Mouse (Mus musculus) left cerebral cortex, postnatal 14 days (tissue): ENCODE measurements around the gene Sfxn5. TPM values are rescaled to one million over a fixed set of nuclear protein-coding genes. Genes with fewer than 3 reads are reported as not detected.

Experiments used
- DNase-seq, 2 experiments: peaks; one replicate each; pipeline ENCODE4 v3.0.0; 2021 to 2022; ENCODE audit warnings: low spot score in 2 of 2, mixed read lengths in 1 of 2
- intact Hi-C: fragments of 180-260 bp; cut with DNase I; formaldehyde crosslinking; loops from one replicate; pipeline ENCODE4 v1.15.1; 2025
- total RNA-seq, 2 experiments: library from RNA; stranded (reverse); gene quantifications; 2 replicates each; pipeline ENCODE4 v1.2.3; 2021

Sfxn5 gene
- total RNA-seq, 2 experiments from 2014 or later = 162 to 165 TPM

DNA sequence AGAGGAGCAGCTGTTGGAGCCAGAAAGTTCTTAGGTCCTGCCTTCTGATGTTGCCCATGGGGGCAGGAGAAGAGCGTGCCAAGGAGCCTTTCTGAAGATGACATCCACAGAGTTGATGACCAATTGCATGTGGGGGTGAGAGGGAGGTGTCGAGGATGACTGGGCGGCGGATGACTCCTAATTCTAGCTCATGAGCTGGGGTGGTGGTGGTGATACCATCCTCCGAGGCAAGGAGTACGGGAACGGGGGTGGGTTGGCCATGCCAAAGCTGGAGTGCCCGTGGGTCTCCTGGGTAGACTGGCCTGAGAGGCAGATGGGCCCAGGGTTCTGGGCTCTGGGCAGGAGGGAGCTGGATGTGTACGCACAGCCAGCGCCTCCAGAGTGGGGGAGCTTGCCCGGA is 113.5 kb downstream of the Sfxn5 start:
- DNase-seq = no peak
- intact Hi-C loops = no loop called here

DNA sequence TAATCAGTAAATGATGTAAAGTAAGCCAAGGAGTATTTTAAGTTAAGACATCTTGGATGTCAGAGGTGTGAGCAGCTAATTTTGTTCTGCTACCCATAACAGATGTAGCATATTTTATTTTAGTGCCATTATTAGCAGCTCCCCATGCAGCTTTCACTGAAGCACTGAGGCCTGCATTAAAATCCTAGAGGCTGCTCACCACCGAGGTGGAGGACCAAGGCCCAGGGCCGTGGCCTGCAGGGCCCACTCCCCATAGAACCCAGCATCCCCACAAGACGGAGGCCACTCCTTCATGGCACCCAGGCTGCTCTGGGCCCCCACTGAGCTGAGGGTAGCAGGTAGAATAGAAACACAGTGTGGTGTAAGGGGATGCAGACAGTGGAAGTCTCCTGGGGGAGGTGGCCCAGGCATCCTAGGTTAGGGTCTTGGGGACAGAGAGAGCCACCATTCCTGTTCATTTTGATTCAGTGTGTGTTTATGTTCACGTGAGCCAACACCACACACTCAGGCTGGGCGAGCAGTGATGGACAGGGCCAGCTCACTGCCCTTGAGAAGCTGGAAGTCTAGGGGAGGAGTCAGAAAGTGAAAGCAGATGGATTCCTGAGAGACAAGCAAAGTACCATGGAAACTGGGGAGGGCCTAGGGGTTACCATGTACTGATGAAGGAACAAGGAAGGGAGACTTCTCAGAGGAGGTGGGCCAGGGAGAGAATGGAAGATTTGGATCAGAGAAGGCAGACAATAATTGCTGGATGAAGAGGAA is 114.4 kb downstream of the Sfxn5 start:
- intact Hi-C loops = no loop called here
- peak; percentile 30 to 36 for DNase-seq

DNA sequence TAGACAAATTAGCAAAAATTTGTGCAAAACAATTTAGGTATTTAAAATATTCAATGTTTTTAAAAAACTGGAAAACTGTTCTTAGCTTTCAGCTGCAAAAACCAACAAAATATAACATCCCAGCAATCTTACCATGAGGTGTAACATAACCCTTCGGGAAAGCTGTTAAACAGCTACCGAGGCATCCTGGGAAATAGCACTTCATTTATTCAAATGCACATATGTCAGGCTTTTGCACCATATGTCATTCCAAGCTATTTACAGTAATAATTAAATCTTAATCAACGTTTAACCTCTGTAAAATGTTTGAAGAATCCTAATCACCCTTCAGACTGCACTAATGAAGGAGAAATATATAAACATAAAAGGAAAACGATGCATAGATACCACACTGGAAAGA is 115.0 kb downstream of the Sfxn5 start:
- intact Hi-C loops = no loop called here
- peak; percentile 28 to 51 for DNase-seq

DNA sequence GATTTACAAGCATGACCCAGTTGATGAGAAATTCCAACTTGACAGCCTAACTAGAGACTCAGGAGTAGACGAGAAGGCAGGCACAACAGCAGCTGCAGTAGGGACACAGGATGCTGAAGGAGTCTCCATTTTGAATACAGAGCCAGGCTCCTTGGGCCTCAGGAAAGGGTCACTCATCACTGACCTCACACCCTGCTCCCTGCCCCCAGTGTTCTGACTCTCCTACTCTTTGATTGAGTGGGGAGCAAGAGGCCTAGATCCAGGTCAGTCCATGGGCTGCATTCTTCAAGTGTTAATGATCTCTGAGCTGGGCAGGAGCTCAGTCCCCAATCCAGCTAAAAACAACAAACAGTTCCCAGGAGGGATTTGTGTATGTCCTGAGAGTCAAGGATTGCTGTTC is 122.5 kb downstream of the Sfxn5 start:
- intact Hi-C loops = no loop called here
- DNase-seq = no peak

DNA sequence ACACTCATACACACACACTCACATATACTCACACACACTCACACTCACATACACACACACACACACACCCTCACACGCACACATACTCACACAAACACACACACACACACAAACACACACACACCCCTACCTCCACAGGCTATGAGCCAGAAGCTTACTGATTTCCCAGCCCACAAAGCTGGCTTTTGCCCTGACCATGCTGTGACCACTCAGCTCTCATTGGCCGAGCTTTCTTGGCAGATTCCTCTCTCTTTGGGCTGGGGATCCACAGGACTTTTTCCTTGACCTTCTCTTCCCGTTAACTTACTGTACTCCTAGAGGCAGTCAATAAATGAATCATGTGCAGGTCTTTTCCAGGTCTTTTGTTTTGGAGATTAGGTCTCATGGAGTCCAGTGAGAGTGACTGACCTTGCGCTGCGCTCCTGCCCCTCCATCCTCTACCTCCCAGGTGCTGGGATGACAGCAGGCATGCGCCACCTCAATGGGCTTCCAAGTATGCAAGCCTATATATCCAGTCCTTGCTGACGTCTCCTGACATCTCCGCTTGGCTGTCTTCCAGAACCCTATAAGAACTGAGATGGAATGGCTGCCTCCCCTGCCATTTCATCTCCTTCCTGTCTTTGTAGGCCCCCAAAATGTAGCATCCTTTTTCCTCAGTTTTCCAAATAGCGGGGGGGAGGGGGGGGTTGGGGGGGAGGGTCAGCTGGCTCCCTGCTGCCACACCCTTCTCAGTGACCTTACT is 123.8 kb downstream of the Sfxn5 start:
- intact Hi-C loops = no loop called here

DNA sequence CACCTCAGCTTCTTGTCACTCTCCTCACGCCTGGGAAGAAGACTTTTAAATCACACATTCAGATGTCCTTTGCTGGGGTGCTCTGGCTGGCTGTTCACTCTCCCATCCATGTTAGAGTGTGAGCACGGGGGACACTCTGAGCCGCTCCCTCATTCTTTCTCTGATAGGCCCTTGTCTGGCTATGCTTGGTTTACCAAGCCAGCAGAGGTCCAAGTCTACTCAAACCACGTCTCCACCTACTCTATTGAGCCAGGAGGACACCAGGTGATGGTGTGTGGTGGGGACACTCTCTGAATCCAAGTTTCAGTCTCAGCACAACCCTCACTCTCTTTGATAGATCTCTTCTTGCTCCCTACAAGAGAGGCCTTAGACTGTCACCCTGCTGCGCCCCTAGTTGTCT is 125.9 kb downstream of the Sfxn5 start:
- no peak for DNase-seq
- intact Hi-C loops = no loop called here

More for the DNA sequence above, 123.8 kb downstream of the Sfxn5 start:
- DNase-seq = no peak

DNA sequence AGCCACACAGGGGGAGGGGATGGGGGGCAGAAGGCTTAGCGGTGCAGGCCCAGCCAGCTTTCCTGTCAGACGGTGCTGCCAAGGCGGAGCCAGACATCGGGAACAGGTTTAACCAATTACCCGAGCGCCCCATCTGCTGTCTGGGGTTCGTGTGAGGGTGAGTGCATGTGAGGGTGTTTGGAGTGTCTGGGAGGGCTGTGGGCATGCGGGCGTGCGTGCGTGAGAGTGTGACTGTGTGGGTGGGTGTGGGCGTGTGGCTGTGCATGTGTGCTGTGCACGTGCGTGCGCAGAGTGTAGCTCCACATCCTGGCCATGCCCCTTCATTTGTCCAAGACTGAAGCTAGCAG is 126.3 kb downstream of the Sfxn5 start:
- peak; percentile 51 to 67 for DNase-seq
- intact Hi-C loops = no loop called here

DNA sequence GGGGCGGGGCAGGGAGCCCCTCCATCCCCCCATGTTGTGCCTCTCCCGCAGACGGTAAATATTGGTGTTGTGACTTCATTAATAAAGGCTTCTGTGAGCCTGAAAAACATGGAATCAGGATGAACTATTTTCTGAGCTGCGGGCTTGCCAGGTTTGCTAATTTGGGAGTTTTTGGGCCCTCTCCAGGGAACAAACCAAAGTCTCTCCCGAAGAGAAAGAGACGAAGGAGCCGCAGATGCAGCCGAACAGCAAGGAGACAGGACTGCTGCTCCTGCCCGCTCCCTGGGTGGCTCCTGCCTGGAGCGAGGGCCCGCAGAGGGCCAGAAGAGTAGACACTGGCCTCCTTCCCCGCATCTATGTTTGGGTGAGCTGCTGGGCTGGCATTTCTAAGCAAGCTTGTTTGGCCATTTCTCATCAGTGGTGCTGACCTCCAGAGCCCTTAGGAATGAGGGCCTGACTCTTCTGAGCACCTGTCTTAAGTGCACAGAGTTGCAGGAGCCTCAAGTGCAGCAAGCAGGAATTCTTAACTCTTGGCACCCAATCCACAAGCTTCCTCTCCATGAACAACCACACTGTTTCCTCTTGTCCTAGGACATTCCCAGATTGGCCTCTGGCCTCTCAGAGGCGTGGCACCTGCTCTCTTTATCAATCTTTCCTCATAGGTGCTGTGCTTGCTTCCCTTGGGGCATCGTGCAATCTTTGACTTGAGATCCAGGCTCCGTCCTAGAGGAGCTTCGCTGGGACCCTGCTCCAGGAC is 126.9 kb downstream of the Sfxn5 start:
- intact Hi-C loops = no loop called here
- peak; percentile 61 to 65 for DNase-seq

DNA sequence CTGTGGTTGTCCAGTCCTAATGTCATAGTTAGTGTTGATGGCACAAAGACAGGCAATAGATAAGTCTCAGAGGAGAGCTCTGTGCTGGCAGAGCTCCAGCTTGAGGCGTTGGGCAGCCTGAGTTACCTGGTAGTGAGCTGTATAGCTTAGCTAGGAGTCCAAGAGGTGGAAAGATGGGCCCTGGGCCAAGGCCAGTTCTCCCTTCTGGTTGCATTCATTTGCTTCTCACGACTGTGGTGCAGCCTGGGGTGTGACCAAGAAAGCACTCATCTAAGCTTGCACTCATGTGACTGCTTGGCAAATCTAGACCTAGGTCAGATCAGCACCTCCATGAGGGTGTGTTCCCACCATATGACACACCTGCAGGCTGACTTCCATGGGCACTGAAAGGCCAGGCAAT is 135.3 kb downstream of the Sfxn5 start:
- DNase-seq = no peak
- intact Hi-C loops = no loop called here

DNA sequence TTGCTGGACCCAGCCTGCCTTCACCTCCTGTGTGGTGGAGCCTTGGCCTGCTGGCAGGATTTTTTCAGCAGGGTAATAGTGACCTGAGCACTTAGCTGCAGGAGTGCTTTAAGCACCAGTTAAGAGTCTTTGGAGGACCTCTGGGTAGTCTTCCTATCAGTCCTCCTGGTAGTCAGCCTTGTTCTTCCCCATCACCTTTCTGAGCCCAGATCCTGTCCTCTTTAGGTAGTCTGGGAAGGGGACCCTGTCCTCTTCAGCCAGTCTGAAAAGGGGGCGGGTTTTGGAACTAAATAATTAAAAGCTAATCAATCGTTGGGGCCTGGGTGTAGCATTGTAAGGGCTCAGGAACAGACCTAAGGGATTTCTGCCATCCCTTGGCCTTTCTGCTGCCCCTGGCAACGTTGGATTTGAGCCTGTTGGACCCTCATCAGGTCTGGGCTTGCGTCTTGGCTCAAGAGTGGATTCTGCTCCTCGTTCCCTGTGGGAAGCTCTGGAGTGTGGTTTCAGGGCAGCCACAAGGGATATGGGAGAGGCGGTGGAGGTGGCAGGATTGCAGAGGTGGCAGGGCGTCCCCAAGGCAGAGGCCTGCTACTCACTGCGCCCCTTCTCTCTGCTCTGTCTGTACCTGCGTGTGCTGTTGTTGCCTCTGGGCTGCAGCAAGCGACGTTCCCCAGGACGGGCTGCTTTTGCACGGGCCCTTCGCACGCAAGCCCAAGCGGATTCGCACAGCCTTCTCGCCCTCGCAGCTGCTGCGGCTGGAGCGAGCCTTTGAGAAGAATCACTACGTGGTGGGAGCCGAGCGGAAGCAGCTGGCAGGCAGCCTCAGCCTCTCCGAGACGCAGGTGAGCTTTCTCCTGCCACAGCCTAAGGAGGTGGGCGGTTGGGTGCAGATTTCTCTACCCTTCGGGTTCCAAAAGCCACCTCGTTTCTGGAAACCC is 139.6 kb downstream of the Sfxn5 start:
- no peak for DNase-seq
- intact Hi-C loops = no loop called here

DNA sequence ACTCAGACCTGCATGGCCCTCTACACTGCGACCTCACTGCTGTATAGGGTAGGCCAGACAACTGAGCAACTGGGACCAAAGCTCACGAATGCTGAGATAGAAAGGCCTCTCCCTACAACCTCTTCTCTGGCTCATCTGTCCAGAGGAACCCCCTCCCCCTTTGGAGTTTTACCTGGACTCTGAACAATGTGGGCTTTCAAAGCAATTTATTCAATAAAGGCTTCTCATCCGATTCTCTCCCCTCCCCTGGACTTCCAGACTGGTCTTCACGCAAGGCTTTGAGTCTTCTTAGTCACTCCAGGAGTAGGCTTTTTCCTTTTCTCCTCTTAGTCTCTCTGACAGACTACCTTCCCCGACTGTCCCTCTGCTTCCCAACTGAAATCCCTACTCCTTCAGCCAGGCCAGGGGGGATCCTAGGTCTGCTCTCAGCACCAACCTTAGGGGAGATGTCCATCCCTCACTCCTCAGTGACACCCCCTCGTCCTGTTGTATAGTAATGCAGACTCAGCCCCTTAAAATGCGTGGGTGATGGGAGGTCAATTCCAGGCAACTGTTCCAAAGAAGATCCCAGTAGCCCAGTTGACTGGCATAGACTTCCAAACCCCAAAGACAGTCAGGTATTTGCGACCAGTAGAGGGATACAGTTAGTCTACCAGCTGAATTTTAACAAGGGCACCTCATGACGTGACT is 141.3 kb downstream of the Sfxn5 start:
- no peak for DNase-seq
- intact Hi-C loops = no loop called here

DNA sequence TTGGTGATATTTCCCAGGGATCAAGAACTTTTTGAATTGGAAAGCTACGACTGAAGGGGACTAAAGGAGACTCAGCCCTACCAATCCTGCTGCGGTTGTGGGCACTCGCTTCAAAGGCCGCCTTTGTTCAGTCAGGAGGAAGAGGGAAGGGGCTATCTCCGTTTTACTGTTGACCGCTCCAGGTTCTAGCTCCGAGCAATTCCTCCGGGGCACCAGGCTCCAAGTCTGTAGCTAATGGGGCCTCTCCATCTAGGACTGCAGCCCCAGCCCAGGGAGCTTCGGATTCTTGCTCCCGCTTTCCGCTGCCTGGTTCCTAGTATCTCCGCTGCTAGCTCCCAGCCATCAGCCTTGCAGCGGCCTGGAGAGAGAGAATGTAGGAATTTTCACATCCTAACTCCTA is 142.6 kb downstream of the Sfxn5 start:
- DNase-seq = no peak
- intact Hi-C loops = no loop called here

DNA sequence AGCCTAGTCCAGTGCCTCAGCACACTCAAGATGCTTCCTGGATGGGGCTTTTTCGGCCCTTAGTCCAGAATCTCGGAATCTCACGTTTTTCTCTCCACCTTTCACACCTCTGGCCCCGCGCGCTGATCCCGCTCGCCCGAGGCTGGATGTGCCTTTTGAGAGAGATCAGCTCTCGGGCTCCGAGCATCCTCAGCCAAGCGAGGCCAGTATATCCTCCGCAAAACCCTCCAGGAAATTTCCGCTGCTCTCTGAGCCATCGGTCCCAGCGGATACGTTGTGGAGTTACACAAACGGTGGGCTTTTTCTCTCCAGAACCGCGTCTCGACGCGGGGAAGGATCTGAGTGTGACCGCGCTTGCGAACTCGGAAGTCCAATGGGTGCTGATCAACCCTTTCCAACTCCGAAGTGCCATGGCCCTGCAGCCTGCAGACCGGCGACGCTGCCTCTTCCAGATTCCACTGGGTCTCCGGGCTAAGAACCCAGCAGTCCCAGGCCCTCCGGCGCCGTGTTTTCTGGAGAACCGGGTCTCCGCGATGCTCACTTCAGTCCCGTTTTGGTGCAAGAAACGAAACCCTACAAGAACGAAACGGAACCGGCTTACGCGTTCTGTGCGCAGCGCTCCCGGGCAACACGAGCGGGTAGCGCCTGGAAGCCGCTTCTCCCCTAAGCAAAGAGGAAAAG is 143.2 kb downstream of the Sfxn5 start:
- intact Hi-C loops = no loop called here
- DNase-seq = peak; percentile 49 to 57

DNA sequence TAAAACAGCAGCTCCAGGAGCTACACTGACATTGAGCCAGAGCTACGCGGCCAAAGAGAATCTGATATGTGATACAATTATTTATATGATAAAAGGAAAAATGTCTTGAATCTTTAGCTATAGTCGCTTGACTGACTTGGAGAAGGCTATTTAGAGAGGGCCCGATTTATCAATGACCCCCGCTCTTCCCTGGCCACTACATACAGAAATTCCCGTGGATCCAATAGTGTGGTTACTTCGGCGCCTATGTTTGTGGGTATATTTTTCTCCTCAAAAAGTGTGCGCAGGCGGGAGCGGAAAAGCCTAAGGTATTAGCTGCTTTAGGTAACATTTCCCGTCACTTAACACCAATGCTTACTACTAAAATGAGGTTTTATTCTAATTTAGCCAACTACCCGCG is 143.9 kb downstream of the Sfxn5 start:
- intact Hi-C loops = no loop called here
- no peak for DNase-seq

DNA sequence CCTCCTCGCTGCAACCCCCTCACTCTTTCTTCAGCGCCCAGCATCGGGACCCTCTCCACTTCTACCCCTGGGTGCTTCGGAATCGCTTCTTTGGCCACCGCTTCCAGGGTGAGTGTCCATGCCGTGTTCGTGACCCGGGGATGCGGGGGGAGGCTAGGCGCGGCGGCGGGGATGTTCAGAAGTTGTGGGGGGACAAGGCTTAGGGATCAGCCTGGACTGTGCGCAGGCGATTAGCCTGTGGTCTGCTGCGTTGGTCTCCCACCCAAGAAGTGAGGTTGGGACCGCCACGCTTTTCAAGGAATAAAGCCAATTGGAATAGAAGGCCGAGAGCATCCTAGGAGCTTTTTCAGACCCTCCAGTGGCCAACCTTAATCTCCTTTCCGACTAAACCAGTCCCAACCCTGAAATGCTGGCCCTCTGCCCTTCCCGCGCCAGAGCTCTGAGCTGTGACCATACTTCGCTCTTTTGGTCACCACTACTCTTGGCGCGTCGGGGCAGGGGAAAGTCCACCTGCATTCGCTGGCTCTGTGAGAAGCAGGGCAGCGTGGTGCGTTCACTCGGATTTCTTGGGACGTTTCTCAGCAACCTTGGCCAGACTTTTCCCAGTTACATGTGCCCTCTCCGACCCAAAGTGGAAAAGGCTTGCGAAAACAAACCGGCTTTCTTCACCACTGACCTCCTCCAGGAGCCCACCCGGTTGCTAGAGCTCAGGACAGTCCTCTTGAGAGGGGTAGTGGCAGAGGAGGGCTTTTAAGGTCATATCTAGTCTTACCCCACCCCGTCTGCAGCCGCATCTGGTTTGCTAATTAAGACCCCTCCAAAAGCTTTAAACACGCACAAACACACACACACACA is 144.7 kb downstream of the Sfxn5 start:
- no peak for DNase-seq
- intact Hi-C loops = no loop called here

DNA sequence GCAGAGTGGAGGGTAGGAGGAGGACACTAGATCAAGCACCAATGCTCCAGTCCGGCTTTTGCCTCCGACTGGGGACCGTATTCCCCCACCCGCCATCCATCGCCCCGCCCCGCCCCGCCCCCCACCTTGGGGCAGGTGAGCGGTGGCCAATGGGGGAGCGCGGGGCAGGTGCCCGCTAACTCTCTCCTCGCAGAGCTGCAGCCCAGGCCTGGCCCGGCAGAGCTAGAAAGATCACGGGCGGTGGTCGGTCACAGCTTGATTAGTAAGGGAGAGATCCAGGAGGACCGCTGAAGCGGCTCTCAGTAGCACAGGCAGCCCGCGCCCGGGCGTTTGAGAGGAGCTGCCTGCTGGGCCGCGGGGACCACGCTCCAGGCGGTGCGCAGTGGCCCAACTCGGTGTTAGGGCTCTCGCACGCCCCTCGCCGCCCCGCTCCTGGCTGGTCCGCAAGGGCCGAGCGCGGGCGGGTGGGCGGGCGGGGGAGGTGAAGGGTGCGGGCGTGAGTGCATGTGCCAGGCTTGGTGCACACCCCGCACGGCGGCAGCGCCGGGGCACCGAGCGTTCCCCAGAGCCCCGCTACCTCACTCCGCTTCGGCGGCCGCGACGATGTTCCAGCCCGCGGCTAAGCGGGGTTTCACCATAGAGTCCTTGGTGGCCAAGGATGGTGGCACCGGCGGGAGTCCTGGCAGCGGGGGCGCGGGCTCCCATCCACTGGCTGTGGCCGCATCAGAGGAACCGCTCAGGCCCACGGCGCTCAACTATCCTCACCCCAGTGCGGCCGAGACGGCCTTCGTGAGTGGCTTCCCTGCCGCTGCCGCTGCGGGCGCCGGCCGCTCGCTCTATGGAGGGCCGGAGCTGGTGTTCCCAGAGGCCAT is 145.6 kb downstream of the Sfxn5 start, which contains the start of gene Emx1:
Gene Emx1 (plus strand): TSS at position 99 of the 872 bp plus-strand sequence.
- intact Hi-C loops = no loop called here
- DNase-seq = peak; percentile 59 to 69

DNA sequence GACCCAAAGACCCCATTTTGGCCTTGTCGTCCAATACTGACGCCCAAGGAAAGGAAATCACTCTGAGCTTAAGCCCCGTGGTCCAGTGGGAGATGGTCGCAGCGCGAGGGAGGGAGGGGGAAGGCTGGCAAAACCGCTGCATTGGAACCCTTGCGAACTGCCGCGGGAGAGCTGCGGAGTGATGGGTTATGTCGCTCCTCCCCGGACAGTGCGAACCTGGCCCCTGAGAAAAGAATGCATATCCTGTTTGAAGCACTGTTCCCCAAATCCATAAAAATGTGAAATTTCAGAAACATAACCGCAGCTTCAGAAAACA is 146.5 kb downstream of the Sfxn5 start:
- intact Hi-C loops = no loop called here
- DNase-seq = no peak
